8 mouse cellular contexts compared by ENCODE assay signal in genomic region chr17:27564391-27565162, GRCm38 (mm10). TPM values are rescaled to one million over a fixed set of nuclear protein-coding genes. Genes with fewer than 3 reads are reported as not detected.
DNase-seq lines count a peak whose midpoint lies in the region; ATAC-seq and TF ChIP-seq lines count a peak whose summit lies in the region.

No protein-coding gene starts in this region.

- no peak for TF ChIP-seq POLR2A in limb, embryonic 14.5 days (IDR thresholded peaks at IDR 0.05; ENCODE audit: borderline replicate concordance, extremely low read depth, insufficient read depth, insufficient read length)

- TF ChIP-seq CTCF in layer of hippocampus, adult 2 months (conservative IDR thresholded peaks at IDR 0.05), result peak; percentile 57

- H3K27me3 ChIP-seq in forebrain, embryonic 13.5 days, result no peaks in the 10 kb centered on the region
- no peaks in the 10 kb centered on the region for H3K27me3 ChIP-seq in limb, embryonic 14.5 days (ENCODE audit: control insufficient read depth, insufficient read depth, low read length)
- no peaks in the 10 kb centered on the region for H3K27me3 ChIP-seq in neural tube, embryonic 15.5 days (replicated peaks)

- no peaks in the 10 kb centered on the region for H3K9me3 ChIP-seq in forebrain, embryonic 13.5 days (replicated peaks)
- H3K9me3 ChIP-seq in limb, embryonic 14.5 days (ENCODE audit: control insufficient read depth, low read length), result no peaks in the 10 kb centered on the region
- H3K9me3 ChIP-seq in neural tube, embryonic 15.5 days (replicated peaks), result no peaks in the 10 kb centered on the region

- peak overlapping the region; percentile 78 for H3K9ac ChIP-seq in forebrain, embryonic 13.5 days
- peak overlapping the region; percentile 64 for H3K9ac ChIP-seq in limb, embryonic 14.5 days (ENCODE audit: low read depth, low read length, severe bottlenecking)
- H3K9ac ChIP-seq in neural tube, embryonic 15.5 days (replicated peaks), result peak overlapping the region; percentile 79

- H3K4me1 ChIP-seq in forebrain, embryonic 13.5 days, result peaks cover 28% of the 10 kb centered on the region
- peaks cover 7% of the 10 kb centered on the region; the same call in 1 of the 2 replicates for H3K4me1 ChIP-seq in limb, embryonic 14.5 days (ENCODE audit: control insufficient read depth, insufficient read depth, low read length)
- H3K4me1 ChIP-seq in neural tube, embryonic 15.5 days, result peaks cover 43% of the 10 kb centered on the region

- H3K4me3 ChIP-seq in layer of hippocampus, adult 2 months, result peak overlapping the region; percentile 63
- H3K4me3 ChIP-seq in forebrain, embryonic 13.5 days, result peak overlapping the region; percentile 56
- H3K4me3 ChIP-seq in limb, embryonic 14.5 days (replicated peaks; ENCODE audit: low read length), result peak overlapping the region; percentile 69
- peak overlapping the region; percentile 79 for H3K4me3 ChIP-seq in neural tube, embryonic 15.5 days (replicated peaks)

- peak overlapping the region; percentile 88 for H3K4me2 ChIP-seq in forebrain, embryonic 13.5 days
- H3K4me2 ChIP-seq in limb, embryonic 14.5 days (replicated peaks; ENCODE audit: low read depth, low read length, severe bottlenecking), result peak overlapping the region; percentile 95
- H3K4me2 ChIP-seq in neural tube, embryonic 15.5 days, result peak overlapping the region; percentile 88

- DNase-seq in layer of hippocampus, adult 2 months (ENCODE audit: low spot score in 2 of 2), result no peak
- DNase-seq in layer of hippocampus, adult 9-10 months (ENCODE audit: low spot score), result no peak
- peak; percentile 64 for DNase-seq in R1 (ENCODE audit: low read depth, low spot score)
- DNase-seq in limb, embryonic 14.5 days (ENCODE audit: low spot score), result no peak
- DNase-seq in frontal cortex, postnatal 36 days (ENCODE audit: low spot score in 2 of 2), result no peak
- DNase-seq in left cerebral cortex, adult 11 months (ENCODE audit: low spot score), result no peak

- no peak for ATAC-seq in forebrain, embryonic 13.5 days
- no peak for ATAC-seq in limb, embryonic 14.5 days (ENCODE audit: low FRiP score, low read depth)
- ATAC-seq in neural tube, embryonic 15.5 days (ENCODE audit: low FRiP score), result no peak

- peaks cover 18% of the 10 kb centered on the region for H3K36me3 ChIP-seq in forebrain, embryonic 13.5 days (ENCODE audit: poor library complexity, severe bottlenecking)
- peaks cover 13% of the 10 kb centered on the region for H3K36me3 ChIP-seq in limb, embryonic 14.5 days (ENCODE audit: control insufficient read depth, insufficient read depth, low read length)
- H3K36me3 ChIP-seq in neural tube, embryonic 15.5 days, result peaks cover 8% of the 10 kb centered on the region; the same call in 1 of the 2 replicates

- 10% methylated on average over 20 of the region's 20 CpGs for WGBS in forebrain, embryonic 13.5 days
- 11% methylated on average over 20 of the region's 20 CpGs for WGBS in limb, embryonic 14.5 days
- WGBS in neural tube, embryonic 15.5 days, result 11% methylated on average over 19 of the region's 20 CpGs

- peak overlapping the region; percentile 88 for H3K27ac ChIP-seq in layer of hippocampus, adult 2 months
- H3K27ac ChIP-seq in forebrain, embryonic 13.5 days, result no peak overlapping the region
- H3K27ac ChIP-seq in limb, embryonic 14.5 days (replicated peaks; ENCODE audit: low read depth, low read length), result no peak overlapping the region
- H3K27ac ChIP-seq in neural tube, embryonic 15.5 days (replicated peaks), result peak overlapping the region; percentile 80

RNA-seq across cellular contexts. Expression of gene AI413582, which starts 1.0 kb away (rescaled TPM):
- total RNA-seq in layer of hippocampus, adult 2 months (2021), result 10 to 100 TPM; 61.6 to 66.1 TPM
- polyA plus RNA-seq in forebrain, embryonic 13.5 days (2015; fragmentation: Nextera tagmentation; extraction: Ambion mirVana), result 22.2 and 25.2 TPM in 2 replicates
- polyA plus RNA-seq in limb, embryonic 14.5 days (2012; rRNA removed), result 24.1 and 28.0 TPM in 2 replicates
- polyA plus RNA-seq in limb, embryonic 14.5 days (2014; fragmentation: Nextera tagmentation; extraction: Ambion mirVana), result 31.4 and 31.9 TPM in 2 replicates
- polyA plus RNA-seq in neural tube, embryonic 15.5 days (2015; fragmentation: Nextera tagmentation; extraction: Ambion mirVana), result 70.8 and 74.9 TPM in 2 replicates

RNA-seq across cellular contexts. Expression of gene Hmga1, which starts 8.3 kb away (rescaled TPM):
- 10 to 100 TPM; 30.5 to 38.2 TPM for total RNA-seq in layer of hippocampus, adult 2 months (2021)
- 147 and 165 TPM in 2 replicates for polyA plus RNA-seq in forebrain, embryonic 13.5 days (2015; fragmentation: Nextera tagmentation; extraction: Ambion mirVana)
- polyA plus RNA-seq in limb, embryonic 14.5 days (2012; rRNA removed), result 196 and 250 TPM in 2 replicates
- polyA plus RNA-seq in limb, embryonic 14.5 days (2014; fragmentation: Nextera tagmentation; extraction: Ambion mirVana), result 227 and 235 TPM in 2 replicates
- polyA plus RNA-seq in neural tube, embryonic 15.5 days (2015; fragmentation: Nextera tagmentation; extraction: Ambion mirVana), result 129 and 207 TPM in 2 replicates

RNA-seq across cellular contexts. Expression of gene Grm4, which starts 43.4 kb away (rescaled TPM):
- total RNA-seq in layer of hippocampus, adult 2 months (2021), result 1 to 10 TPM; 7.9 to 9.6 TPM
- polyA plus RNA-seq in forebrain, embryonic 13.5 days (2015; fragmentation: Nextera tagmentation; extraction: Ambion mirVana), result 2.2 and 2.4 TPM in 2 replicates
- polyA plus RNA-seq in limb, embryonic 14.5 days (2012; rRNA removed), result 1.6 and 2.2 TPM in 2 replicates
- 0.75 and 1.0 TPM in 2 replicates for polyA plus RNA-seq in limb, embryonic 14.5 days (2014; fragmentation: Nextera tagmentation; extraction: Ambion mirVana)
- polyA plus RNA-seq in neural tube, embryonic 15.5 days (2015; fragmentation: Nextera tagmentation; extraction: Ambion mirVana), result 9.7 and 10.1 TPM in 2 replicates

RNA-seq across cellular contexts. Expression of gene Nudt3, which starts 58.7 kb away (rescaled TPM):
- total RNA-seq in layer of hippocampus, adult 2 months (2021), result 100 to 1,000 TPM; 462 to 510 TPM
- 191 and 196 TPM in 2 replicates for polyA plus RNA-seq in forebrain, embryonic 13.5 days (2015; fragmentation: Nextera tagmentation; extraction: Ambion mirVana)
- 116 and 121 TPM in 2 replicates for polyA plus RNA-seq in limb, embryonic 14.5 days (2012; rRNA removed)
- polyA plus RNA-seq in limb, embryonic 14.5 days (2014; fragmentation: Nextera tagmentation; extraction: Ambion mirVana), result 35.7 and 36.8 TPM in 2 replicates
- polyA plus RNA-seq in neural tube, embryonic 15.5 days (2015; fragmentation: Nextera tagmentation; extraction: Ambion mirVana), result 229 and 253 TPM in 2 replicates

Comparison
In these comparisons a context has a peak if more than half of its experiments do, and no peak if none do; other contexts are left out.
1. H3K27ac ChIP-seq: peak in layer of hippocampus, adult 2 months (single experiment) and neural tube, embryonic 15.5 days (single experiment); none in forebrain, embryonic 13.5 days (single experiment) and limb, embryonic 14.5 days (single experiment).
2. Peak in every context shown above with its lines, with median percentiles within 50 percentile points of each other: H3K4me3 ChIP-seq, H3K4me2 ChIP-seq and H3K9ac ChIP-seq.